Mouse (Mus musculus) erythroid progenitor cell, adult 5-6 weeks (primary cell): ENCODE measurements around the gene Mfsd7a. TPM values are rescaled to one million over a fixed set of nuclear protein-coding genes. Genes with fewer than 3 reads are reported as not detected.
A peak's percentile ranks its signal among the peaks of the same experiment; 100 is the strongest.
"Not testable (repeated sequence)": the region's sequence is repeated elsewhere in the genome, so short reads cannot be mapped to it uniquely, and the experiment has no call there.

Experiments used
- ATAC-seq: replicated peaks from 2 replicates; pipeline ENCODE4 v1.8.0; 2016; ENCODE audit warnings: moderate number of reproducible peaks, mild to moderate bottlenecking, moderate TSS enrichment, inconsistent platforms; ENCODE audit not compliant: poor library complexity, low FRiP score, severe bottlenecking
- total RNA-seq, 2 experiments: library from RNA; stranded (forward) in 1 of 2; stranded (reverse) in 1 of 2; fragments of 150-400 nt in 1 of 2; fragments of 186-747, 209-891 nt in 1 of 2; gene quantifications; 2 replicates each; pipeline versions ENCODE4 v1.2.3 to v1.2.4; 2015 to 2017; ENCODE audit warnings: low replicate concordance in 2 of 2

Mfsd7a gene
- total RNA-seq (2015; ENCODE audit: low replicate concordance), result not detected in 2 replicates
- total RNA-seq (2017; ENCODE audit: low replicate concordance), result 1.0 TPM in 1 of 2 replicates, not detected in the other

DNA sequence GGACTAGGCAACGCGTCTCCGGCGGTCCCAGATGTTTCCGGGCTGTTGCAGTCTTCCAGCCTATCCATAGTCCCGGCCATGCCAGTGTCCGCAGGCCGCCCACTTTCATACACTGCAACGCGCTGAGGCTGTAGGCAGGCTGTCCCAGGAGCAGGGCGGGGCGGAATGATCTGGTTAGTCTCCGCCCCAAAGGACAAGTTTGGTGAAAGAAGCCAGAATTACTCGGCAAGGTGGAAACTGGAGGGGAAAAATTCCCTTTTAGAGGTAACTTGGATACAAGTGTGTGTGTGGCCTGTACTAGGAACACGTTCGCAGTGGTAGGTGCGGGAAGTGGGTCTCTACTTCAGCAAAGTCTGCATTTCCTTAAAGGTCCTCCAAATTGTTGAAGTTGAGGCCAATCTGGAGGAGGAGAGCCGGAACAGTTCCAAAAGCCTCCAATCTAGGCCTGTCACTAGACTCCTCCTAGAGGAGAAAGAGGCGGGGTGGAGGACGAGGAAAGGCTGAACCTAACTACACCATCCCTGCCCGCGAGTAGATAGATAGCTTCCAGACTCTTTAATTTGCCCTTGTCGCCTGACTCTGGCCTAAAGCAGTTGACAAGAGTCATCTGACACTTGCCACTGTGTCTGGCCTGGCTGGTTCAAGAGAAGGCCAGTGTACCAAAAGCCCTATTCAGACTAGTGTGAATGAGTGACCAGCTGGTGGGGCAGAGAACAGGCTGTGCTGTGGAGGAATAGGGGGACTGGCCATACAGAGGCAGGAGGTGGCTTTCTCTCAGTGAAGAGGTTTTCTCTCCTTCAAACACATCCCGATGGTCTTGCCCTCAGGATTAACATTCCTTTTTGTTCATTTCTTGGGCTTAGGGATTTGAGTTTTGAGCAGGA lies at the start of gene Mfsd7a:
TSS of gene Mfsd7a (minus strand) at position 107 of the 884 bp plus-strand sequence.
- peak; percentile 84 for ATAC-seq

DNA sequence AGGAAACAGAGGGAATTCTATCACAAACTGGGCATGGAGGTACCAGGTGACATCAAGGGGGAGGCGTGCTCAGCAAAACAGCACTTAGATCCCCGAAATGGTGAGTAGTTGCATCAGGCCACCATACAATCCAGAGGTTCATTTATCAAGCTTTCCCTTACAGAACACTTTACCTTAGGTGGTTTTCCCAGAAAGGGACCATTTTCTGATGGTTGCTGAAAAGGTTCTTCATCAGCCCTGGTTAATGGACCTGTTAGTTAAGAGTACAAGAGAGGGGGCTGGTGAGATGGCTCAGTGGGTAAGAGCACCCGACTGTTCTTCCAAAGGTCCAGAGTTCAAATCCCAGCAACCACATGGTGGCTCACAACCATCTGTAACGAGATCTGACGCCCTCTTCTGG lies 37.5 kb upstream of the Mfsd7a start:
- ATAC-seq, result not testable (repeated sequence)

DNA sequence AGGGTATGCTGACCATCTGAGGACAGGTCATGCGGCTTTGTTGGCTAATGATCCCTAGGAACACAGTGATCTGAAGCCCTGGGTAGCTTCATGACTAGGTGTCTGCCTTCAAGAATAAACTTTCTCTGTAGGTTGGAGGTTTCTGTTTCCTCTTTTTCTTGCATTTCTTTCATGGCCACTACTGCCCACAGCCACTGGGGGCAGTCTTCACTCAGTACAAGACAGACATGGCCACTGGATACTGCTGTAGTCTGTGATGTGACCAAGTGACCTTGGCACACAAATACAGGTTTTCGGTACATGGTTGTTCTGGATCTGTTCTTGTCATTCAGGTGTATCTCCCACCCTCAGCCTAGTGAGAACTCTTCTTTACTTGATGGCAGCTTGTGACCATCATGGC lies 36.5 kb upstream of the Mfsd7a start:
- ATAC-seq, result peak; percentile 85

DNA sequence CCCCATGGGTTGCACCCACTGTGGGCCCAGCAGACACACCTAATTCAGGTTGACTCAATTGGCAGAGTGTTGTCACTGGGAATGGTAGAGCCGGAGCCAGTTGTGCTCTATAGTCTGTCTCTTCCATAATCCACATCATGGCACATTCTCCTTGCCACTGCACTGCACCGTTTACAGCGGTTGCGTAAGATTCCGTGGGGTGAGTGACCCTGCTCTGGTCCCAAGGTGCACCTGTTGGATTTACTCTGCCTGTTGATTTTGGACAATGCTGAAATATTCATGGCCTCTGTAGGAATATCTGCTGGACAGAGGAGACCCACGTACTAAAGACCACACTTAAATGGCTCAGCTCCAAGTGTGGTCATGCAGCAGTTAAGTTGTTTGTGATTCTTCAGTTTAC lies 34.3 kb upstream of the Mfsd7a start:
- no peak for ATAC-seq

DNA sequence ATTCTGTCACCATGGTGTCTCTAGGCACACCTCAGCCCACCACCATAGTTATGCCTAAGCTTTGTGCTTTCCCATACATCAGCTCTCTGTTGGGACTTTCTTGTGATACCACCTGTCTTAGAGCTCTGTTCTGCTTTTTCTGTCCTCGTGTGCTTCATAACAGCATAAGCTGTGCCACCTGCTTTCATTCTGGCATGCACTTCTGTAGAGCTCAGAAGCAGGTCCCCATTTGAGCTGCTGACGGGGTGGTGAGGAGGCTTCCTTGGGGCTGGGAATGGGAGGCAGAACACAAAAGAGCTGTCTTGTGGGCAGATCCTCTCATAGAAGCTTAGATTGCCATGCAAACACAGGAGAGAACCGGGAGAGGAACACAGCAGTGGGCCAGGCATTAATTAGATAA lies 27.3 kb upstream of the Mfsd7a start:
- no peak for ATAC-seq

DNA sequence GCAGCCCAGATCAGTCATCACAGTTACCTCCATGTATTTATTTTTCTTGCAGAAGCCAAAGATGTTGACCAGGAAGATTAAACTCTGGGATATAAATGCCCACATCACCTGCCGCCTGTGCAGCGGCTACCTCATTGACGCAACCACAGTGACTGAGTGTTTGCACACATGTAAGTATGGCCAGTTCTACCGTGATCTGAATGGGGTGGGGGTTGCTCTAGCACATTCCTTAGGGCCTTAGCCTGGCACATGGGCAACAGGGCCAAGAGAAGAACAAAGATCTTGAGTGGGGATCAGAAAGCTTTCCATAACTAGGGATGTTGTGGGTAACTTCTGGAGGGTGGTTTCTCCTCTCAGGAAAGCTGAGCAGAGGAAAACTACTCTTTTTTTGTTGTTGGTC lies 25.0 kb upstream of the Mfsd7a start:
- no peak for ATAC-seq

DNA sequence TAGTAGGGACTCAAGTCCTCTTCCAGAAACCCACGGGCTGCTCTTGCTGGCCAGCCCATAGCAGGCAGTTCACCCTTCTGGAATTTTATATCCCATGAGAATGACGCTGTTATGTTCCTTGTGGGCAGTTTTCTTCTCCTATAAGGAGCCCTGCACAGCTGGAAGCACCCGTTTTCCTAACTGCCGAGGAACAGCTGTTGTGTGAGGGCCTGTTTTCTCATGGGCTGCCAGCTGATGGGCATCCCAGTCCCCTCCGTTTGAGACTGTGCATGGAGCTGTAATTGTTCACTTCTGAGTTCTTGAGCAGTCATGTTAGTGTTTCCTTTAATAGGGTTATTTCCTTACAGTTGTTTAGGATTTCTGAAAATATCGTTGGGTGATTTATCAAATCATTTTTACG lies 20.9 kb upstream of the Mfsd7a start:
- ATAC-seq, result no peak

DNA sequence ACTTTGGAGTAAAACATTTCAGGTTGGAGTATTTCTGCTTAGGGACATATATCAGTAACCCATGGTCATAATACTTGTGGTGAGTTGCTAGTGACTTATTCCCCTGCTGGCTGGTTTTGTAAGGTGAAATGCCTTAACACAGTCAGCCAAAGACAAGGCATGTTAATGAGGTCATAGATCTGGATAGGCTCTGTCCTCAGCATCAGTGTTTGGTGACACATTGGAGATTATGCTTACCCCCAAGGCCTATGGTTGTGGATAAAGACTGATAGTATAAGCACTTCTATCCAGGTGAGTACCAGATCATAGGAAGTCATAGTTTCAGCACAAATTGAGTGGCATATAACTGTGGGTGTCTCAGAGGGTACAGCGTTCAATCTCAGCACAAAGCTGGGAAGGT lies 18.0 kb upstream of the Mfsd7a start:
- no peak for ATAC-seq

DNA sequence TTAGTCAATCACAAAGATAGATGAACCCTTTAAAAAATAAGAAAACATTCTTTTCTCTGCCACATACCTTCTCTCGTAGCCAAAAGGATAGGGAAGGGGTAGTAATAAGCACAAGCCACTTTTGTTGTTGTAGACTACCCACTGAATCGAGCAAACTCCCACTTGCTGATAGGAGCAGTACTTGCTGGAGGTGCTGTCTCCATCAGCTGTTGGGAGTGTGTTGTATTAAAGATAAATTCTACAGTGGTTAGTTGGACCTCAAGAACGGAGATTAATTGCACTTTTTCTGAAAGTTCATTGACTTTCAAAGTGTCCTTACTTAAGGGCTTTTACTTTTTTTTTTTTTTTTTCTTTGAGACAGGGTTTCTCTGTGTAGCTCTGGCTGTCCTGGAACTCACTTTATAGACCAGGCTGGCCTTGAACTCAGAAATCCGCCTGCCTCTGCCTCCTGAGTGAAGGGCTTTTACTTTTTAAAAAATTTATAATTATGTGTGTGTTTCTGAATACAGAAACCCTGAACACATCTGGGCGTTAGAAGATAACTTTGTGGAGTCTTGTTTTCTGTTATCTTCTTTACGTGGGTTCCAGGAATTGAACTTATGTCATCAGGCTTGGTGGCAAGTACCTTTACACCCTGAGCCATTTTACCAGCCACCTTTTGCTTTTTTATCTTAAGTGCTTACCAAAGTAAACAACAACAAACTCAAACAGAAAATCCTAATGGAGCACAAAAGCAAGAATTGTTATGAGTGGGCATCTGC lies 16.6 kb upstream of the Mfsd7a start:
- ATAC-seq, result no peak

DNA sequence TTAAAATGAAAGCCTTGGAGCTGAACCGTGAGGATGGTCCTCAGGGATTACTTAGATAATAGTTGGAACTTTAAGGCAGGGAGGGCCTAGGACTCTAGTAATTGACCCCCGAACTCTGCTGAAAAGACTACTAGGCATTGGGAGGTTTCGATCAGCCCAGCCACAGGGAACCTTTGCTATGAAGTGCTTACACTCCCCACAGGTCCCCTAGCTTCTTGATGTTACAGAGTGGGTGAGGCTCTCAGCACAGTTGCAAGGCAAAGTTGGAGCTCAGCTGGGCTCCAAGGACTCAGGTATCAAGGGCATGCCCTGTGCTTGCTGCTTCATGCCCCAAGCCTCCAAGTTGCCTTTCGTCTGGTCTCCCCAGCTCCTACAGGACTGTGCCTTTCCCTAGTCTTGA lies 13.8 kb upstream of the Mfsd7a start:
- ATAC-seq, result no peak

DNA sequence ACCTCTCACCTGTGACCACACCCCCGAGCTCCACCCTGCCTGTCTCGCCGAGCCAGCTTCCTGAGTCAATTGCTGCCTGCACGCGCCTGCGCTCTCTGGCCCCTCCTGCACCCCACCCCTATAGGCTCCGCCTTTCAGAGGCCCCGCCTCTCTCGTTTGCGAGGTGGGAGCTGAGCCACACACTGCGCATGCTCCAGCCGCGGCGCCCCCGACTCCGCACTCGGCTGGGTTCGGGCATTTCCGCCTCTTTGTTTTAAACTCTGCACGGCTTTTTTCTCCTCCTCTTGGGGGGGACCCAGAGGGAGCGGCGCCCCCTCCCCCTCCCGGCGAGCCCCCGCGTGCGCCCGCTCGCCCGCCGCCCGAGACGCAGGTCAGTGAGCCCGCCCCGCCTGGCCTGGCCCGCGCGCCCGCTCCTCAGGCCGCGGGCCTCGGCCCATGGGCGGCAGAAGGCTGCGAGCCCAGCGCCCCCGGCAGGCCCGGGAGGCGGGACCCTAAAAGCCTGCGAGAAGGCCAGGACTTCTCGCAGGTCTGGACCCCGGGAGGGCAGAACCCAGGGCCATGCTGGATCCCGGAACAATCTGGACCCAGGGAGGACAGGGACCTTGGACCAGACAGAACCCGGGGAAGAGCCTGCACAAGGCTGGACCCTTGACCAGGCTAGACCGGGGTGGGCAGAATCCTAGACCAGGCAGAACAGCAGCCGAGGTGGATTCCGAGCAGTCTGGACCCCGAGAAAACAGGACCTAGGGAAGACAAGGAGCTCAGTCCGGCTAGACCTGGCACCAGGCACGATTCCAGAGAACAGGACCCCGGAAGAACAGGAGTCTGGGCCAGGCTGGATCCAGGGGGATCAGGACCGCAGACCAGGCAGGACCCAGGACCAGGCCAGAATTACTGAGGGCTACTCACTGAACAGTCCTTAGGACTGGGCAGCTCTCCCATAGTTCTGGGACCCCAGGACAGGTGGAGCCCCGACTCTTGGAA lies 12.7 kb upstream of the Mfsd7a start, which contains the start of gene Pcgf3:
TSS of gene Pcgf3 (plus strand) at position 151 of the 984 bp plus-strand sequence.
- ATAC-seq, result peak; percentile 93

DNA sequence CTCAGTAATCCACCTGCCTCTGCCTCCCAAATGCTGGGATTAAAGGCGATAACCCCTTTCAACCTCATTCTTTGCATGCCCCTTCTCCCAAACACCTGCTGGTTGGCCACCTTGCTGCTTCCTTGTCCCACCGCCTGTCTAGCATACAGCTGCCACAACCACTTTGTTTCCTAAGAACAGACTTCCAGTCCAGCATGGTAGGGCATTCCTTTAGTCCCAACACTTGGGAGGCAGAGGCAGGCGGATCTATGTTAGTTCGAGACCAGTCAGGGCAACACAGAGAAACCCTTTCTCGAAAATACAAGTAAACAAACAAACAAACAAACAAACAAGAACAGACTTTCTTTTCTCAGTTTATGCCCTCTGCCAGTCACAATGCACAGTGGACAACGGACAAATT lies 11.8 kb upstream of the Mfsd7a start:
- ATAC-seq, result no peak

DNA sequence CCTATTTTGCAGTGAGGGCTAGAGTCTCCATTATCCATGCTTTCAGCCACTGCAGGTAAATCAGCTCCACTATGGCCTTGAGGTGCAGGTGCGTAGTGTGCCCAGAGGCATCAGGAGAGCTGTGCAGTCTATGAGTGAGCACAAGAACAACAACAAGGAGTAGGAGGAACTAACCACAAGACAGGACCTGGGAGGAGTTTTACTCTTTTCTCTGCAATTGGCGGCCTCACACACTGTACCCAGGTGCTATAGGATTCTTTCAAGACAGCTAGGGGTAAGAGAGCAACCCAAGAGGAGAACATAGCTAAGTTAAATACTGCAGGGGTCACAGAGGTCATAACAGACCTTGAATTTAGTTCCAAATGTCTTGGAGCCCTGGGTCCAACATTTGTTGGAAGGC lies 10.0 kb upstream of the Mfsd7a start:
- no peak for ATAC-seq

DNA sequence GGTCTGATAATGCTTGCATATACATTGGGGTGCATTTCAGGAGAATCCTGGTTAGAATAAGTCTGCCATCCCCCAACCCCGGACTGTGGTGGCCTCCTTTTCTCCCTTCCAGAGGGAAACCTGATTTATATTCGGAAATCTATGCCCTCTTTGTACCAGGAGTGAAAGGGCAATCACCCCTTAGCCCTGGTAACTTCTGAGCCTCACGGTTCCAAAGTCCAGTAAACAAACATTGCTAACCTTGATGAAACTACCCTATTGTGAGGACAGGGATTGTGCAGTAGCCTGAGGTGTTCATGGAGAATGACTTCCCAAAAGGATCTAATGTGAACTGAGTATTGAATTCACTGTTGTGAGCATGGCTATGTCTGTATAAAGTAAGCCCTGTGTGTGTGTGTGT lies 5.4 kb upstream of the Mfsd7a start:
- no peak for ATAC-seq

DNA sequence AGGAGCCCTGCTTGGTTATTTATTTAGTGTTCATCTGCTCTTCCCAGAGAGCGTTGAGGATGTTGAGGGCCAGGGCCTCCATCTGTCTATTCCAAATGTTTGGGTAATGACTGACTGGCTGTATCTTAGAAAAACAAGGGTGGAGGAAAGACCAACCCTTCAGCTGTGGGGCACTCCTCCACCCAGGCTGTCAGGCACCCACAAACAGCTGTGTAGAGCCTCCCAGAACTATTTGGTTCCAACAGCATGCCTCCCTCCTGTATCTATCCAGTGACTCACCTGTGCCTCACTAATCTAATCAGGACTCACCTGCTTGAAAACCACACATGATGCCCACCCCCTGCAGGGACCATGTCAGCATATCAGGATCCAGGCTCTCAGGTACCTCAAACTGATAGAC lies 3.7 kb upstream of the Mfsd7a start:
- no peak for ATAC-seq

DNA sequence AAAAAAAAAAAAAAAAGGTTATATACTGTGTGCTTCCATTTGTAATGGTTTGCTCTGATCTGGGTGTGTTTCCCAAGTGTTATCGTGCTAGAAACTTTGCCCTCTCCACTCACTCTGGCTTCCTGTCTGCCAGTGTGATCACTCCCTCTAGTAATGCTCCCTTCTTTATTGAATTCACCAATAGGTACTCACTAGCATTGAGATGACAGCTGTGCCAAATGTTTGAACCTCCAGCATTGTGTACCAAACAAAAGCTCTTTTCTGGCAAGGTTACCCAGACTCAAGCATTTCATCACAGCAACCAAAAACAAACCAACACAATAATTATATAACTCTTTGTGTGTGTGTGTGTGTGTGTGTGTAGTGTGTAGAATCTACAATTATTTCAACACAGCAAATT lies 2.9 kb upstream of the Mfsd7a start:
- no peak for ATAC-seq

DNA sequence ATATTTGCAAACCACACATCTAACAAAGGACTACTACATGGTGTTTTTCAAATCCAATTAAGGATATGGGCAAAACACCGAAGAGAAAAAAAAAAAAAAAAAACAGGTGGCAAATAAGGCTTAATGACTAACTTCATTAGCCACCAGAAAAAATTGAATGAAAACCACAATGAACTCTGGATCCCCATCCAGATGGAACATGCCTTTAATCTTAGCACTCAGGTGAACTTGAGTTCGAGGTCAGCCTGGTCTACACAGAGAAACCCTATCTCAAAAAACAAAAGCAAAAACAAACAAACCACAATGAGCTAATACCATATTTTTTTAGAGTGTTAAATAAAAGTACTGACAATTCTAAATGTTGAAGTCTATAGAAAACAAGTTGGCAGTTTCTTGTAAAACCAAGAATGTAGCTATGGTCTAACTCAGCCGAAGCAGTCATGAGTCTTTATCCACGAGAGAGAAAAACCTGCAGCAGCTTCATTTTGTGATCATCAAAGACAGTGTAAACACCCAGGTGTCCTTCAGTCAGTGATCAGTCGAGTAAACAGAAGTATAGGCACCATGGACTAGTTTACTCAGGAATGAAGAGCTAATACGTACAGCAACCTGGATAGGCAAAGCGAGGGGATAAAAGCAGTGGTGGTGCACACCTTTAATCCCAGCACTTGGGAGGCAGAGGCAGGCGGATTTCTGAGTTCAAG lies 2.3 kb upstream of the Mfsd7a start:
- ATAC-seq, result no peak

DNA sequence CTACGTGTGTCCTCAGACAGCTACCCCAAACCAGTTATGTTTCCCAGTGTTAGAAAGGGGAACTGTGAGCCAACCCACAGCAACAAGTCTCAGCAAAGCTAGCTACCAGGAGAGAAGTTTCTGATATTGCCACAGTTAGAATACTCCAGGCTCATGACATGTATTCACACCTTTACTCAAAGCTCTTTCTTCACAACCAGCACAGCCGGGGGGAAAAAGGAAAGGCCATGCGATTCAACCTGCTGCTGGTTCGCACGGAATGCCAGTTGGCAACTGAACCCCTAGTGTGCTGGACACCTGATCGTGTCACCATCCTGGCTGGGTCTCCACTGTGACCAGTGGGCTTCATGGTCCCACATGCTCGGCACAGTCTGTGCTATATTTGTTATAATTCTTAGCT lies 834 bp downstream of the Mfsd7a start:
- ATAC-seq, result no peak

DNA sequence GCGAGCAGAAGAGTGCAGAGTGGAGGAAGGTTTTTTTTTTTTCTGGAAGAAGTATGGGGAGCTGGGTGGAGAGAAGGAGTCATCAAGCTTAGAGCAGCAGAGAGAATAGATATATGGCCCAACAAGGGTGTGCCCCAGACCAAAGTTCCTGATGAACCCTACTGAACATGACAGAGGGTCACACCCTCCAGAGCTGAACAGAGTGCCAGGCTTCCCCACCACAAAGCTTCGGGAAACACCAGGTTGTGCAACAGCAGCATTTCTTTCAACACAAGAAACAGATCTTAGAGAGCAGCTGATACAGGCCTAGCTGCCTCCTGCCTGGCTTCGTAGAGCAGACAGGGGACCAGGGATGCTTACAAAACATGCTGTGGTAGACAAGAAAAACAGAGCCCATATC lies 1.7 kb downstream of the Mfsd7a start:
- no peak for ATAC-seq
